Mouse (Mus musculus) embryonic facial prominence, embryonic 14.5 days (tissue): ENCODE results near the gene Zkscan3. TPM values are rescaled to one million over a fixed set of nuclear protein-coding genes. Genes with fewer than 3 reads are reported as not detected.
"Not testable (repeated sequence)": the region's sequence is repeated elsewhere in the genome, so short reads cannot be mapped to it uniquely, and the experiment has no call there.

ENCODE experiments used
- ATAC-seq: fragments of 200-750 bp; cut with Nextera tagmentation; 2 replicates; pipeline ENCODE4 v1.8.0; 2017; ENCODE audit warnings: low read depth, moderate number of reproducible peaks, moderate TSS enrichment
- DNase-seq: peaks from one replicate; pipeline ENCODE4 v3.0.0-alpha.2; 2015; ENCODE audit warnings: low spot score
- H3K27ac ChIP-seq: fragments of 300-500 bp; sonication (generic); replicated peaks from 2 replicates; pipeline ENCODE4 v1.5.1; 2014; ENCODE audit warnings: low read depth, mild to moderate bottlenecking, low read length, moderate library complexity
- H3K27me3 ChIP-seq: fragments of 300-500 bp; sonication (generic); replicated peaks from 2 replicates; pipeline ENCODE4 v1.6.1; 2014; ENCODE audit warnings: low read length; ENCODE audit not compliant: control insufficient read depth, insufficient read depth
- H3K36me3 ChIP-seq: fragments of 300-500 bp; sonication (generic); 2 replicates; pipeline ENCODE4 v1.6.1; 2014; ENCODE audit warnings: low read length, mixed read lengths; ENCODE audit not compliant: control insufficient read depth, insufficient read depth
- H3K4me1 ChIP-seq: fragments of 300-500 bp; sonication (generic); 2 replicates; pipeline ENCODE4 v1.6.1; 2014; ENCODE audit warnings: antibody characterized with exemption, low read length; ENCODE audit not compliant: control insufficient read depth, insufficient read depth
- H3K4me2 ChIP-seq: fragments of 300-500 bp; sonication (generic); 2 replicates; pipeline ENCODE4 v1.6.1; 2014; ENCODE audit warnings: low read depth, mild to moderate bottlenecking, low read length, moderate library complexity, mixed read lengths
- H3K4me3 ChIP-seq: fragments of 300-500 bp; sonication (generic); 2 replicates; pipeline ENCODE4 v1.5.1; 2014; ENCODE audit warnings: low read depth, mild to moderate bottlenecking, low read length
- H3K9ac ChIP-seq: fragments of 300-500 bp; sonication (generic); 2 replicates; pipeline ENCODE4 v1.6.1; 2014; ENCODE audit warnings: low read depth, mild to moderate bottlenecking, low read length, moderate library complexity, mixed read lengths
- H3K9me3 ChIP-seq: fragments of 300-500 bp; sonication (generic); 2 replicates; pipeline ENCODE4 v1.6.1; 2016; ENCODE audit warnings: low read length; ENCODE audit not compliant: control insufficient read depth
- WGBS: fragments of 180-500 bp; shearing (Covaris S2); extraction: QIAGEN DNeasy Blood & Tissue Kit; methylation state at CpG from one replicate; pipeline ENCODE4 v1.1.7; 2014; 5-methylcytosine and 5-hydroxymethylcytosine counted together
- polyA plus RNA-seq: library from polyadenylated mRNA; unstranded; fragments of >200 nt; fragmentation: Nextera tagmentation; extraction: Ambion mirVana; gene quantifications from 2 replicates; pipeline ENCODE4 v1.2.1, GENCODE M21; 2014

The Zkscan3 gene
- polyA plus RNA-seq, 1 experiment from 2014 or later = 62.9 TPM

GRCm38 (mm10) chr13:21402848-21403247, 293 bp upstream of the Zkscan3 start:
- ATAC-seq (peak; percentile 56), DNase-seq (no peak)
- peak overlapping the region; percentile 63; the same call in 1 of the 2 replicates for H3K27ac ChIP-seq
- peaks cover 14% of the 10 kb centered on the region; the same call in 1 of the 2 replicates for H3K36me3 ChIP-seq
- H3K9ac ChIP-seq = peak overlapping the region; percentile 89
- H3K27me3 ChIP-seq = no peaks in the 10 kb centered on the region
- H3K4me2 ChIP-seq = peak overlapping the region; percentile 55
- H3K4me1 ChIP-seq = peaks cover 16% of the 10 kb centered on the region
- no peaks in the 10 kb centered on the region for H3K9me3 ChIP-seq
- H3K4me3 ChIP-seq = peak overlapping the region; percentile 74
- whole genome bisulfite sequencing = 0% methylated on average over 2 of the region's 2 CpGs

- H3K4me2 ChIP-seq = peak overlapping the region; percentile 55
- peak overlapping the region; percentile 74 for H3K4me3 ChIP-seq
- peaks cover 10% of the 10 kb centered on the region; the same call in 1 of the 2 replicates for H3K4me1 ChIP-seq
- H3K27ac ChIP-seq = peak overlapping the region; percentile 63; the same call in 1 of the 2 replicates
- 0 out of 2 replicates have a peak, but pooled peaks have one; percentile 2 for ATAC-seq
- DNase-seq = peak; percentile 17
- H3K27me3 ChIP-seq = no peaks in the 10 kb centered on the region
- H3K36me3 ChIP-seq = peaks cover 22% of the 10 kb centered on the region; the same call in 1 of the 2 replicates
- WGBS = 12% methylated on average over 12 of the region's 12 CpGs
- peak overlapping the region; percentile 89 for H3K9ac ChIP-seq
- no peaks in the 10 kb centered on the region for H3K9me3 ChIP-seq
Measured at GRCm38 (mm10) chr13:21401636-21402286, 794 bp downstream of the Zkscan3 start.

GRCm38 (mm10) chr13:21401166-21401565, 1.4 kb downstream of the Zkscan3 start:
- DNase-seq (no peak), ATAC-seq (no peak)
- H3K4me2 ChIP-seq = peak overlapping the region; percentile 55
- H3K27me3 ChIP-seq = no peaks in the 10 kb centered on the region
- H3K9me3 ChIP-seq = no peaks in the 10 kb centered on the region
- H3K4me1 ChIP-seq = peaks cover 10% of the 10 kb centered on the region; the same call in 1 of the 2 replicates
- H3K36me3 ChIP-seq = peaks cover 27% of the 10 kb centered on the region; the same call in 1 of the 2 replicates
- H3K9ac ChIP-seq = peak overlapping the region; percentile 89; the same call in 1 of the 2 replicates
- WGBS = 82% methylated on average over 3 of the region's 3 CpGs
- H3K27ac ChIP-seq = no peak overlapping the region
- H3K4me3 ChIP-seq = peak overlapping the region; percentile 74

- Histone ChIP-seq H3K27ac (no peak overlapping the region), H3K9me3 (no peaks in the 10 kb centered on the region), H3K4me1 (peaks cover 10% of the 10 kb centered on the region; the same call in 1 of the 2 replicates), H3K9ac (no peak overlapping the region), H3K27me3 (no peaks in the 10 kb centered on the region), H3K4me3 (no peak overlapping the region), H3K4me2 (no peak overlapping the region), H3K36me3 (peaks cover 59% of the 10 kb centered on the region)
- DNase-seq (no peak), ATAC-seq (no peak)
- WGBS = 84% methylated on average over 2 of the region's 2 CpGs
Measured at GRCm38 (mm10) chr13:21397486-21397885, 5.1 kb downstream of the Zkscan3 start.

GRCm38 (mm10) chr13:21396048-21396447, 6.5 kb downstream of the Zkscan3 start:
- ATAC-seq = peak; percentile 18; the same call in 1 of the 2 replicates
- not testable (repeated sequence) for H3K27me3 ChIP-seq, H3K4me1 ChIP-seq, H3K9ac ChIP-seq, H3K27ac ChIP-seq, H3K4me3 ChIP-seq, H3K9me3 ChIP-seq, DNase-seq, H3K4me2 ChIP-seq
- peaks cover 73% of the 10 kb centered on the region for H3K36me3 ChIP-seq
- 91% methylated on average over 6 of the region's 18 CpGs for WGBS

GRCm38 (mm10) chr13:21395623-21396022, 6.9 kb downstream of the Zkscan3 start:
- Histone ChIP-seq H3K9ac (no peak overlapping the region), H3K9me3 (no peaks in the 10 kb centered on the region), H3K27me3 (no peaks in the 10 kb centered on the region), H3K4me2 (no peak overlapping the region), H3K27ac (no peak overlapping the region), H3K4me1 (no peaks in the 10 kb centered on the region), H3K36me3 (peaks cover 77% of the 10 kb centered on the region), H3K4me3 (no peak overlapping the region)
- DNase-seq = no peak
- ATAC-seq = no peak
- WGBS = 94% methylated on average over 6 of the region's 6 CpGs

- H3K9me3 ChIP-seq = no peaks in the 10 kb centered on the region
- DNase-seq = no peak
- no peak overlapping the region for H3K9ac ChIP-seq
- no peak for ATAC-seq
- 98% methylated on average over 1 of the region's 1 CpGs for WGBS
- H3K27ac ChIP-seq = no peak overlapping the region
- no peaks in the 10 kb centered on the region for H3K4me1 ChIP-seq
- H3K4me3 ChIP-seq = no peak overlapping the region
- H3K27me3 ChIP-seq = no peaks in the 10 kb centered on the region
- no peak overlapping the region for H3K4me2 ChIP-seq
- peaks cover 81% of the 10 kb centered on the region for H3K36me3 ChIP-seq
Measured at GRCm38 (mm10) chr13:21395211-21395610, 7.3 kb downstream of the Zkscan3 start.

- no peaks in the 10 kb centered on the region for H3K4me1 ChIP-seq
- no peak for DNase-seq
- H3K27ac ChIP-seq = no peak overlapping the region
- H3K4me3 ChIP-seq = no peak overlapping the region
- H3K36me3 ChIP-seq = no peaks in the 10 kb centered on the region
- no peak overlapping the region for H3K9ac ChIP-seq
- H3K9me3 ChIP-seq = no peaks in the 10 kb centered on the region
- no peak for ATAC-seq
- no peaks in the 10 kb centered on the region for H3K27me3 ChIP-seq
- 79% methylated on average over 2 of the region's 2 CpGs for WGBS
- no peak overlapping the region for H3K4me2 ChIP-seq
Measured at GRCm38 (mm10) chr13:21377773-21378172, 24.8 kb downstream of the Zkscan3 start.

- no peaks in the 10 kb centered on the region for H3K27me3 ChIP-seq
- no peaks in the 10 kb centered on the region for H3K9me3 ChIP-seq
- ATAC-seq (no peak), DNase-seq (no peak)
- no peaks in the 10 kb centered on the region for H3K4me1 ChIP-seq
- no peak overlapping the region for H3K4me3 ChIP-seq
- no peak overlapping the region for H3K27ac ChIP-seq
- WGBS = 89% methylated on average over 2 of the region's 2 CpGs
- no peak overlapping the region for H3K4me2 ChIP-seq
- no peak overlapping the region for H3K9ac ChIP-seq
- peaks cover 28% of the 10 kb centered on the region for H3K36me3 ChIP-seq
Measured at GRCm38 (mm10) chr13:21372700-21373099, 29.9 kb downstream of the Zkscan3 start.
